Comparison of ENCODE assay signal across 8 mouse cellular contexts in genomic region chr5:124353726-124354547, GRCm38 (mm10). TPM values are rescaled to one million over a fixed set of nuclear protein-coding genes. Genes with fewer than 3 reads are reported as not detected.
DNase-seq lines count a peak whose midpoint lies in the region; ATAC-seq lines count a peak whose summit lies in the region.

No protein-coding gene starts in this region.

- no peaks in the 10 kb centered on the region for H3K27me3 ChIP-seq in liver, embryonic 15.5 days
- H3K27me3 ChIP-seq in neural tube, embryonic 11.5 days (ENCODE audit: control insufficient read depth, insufficient read depth, low read length), result no peaks in the 10 kb centered on the region

- peak; percentile 59 for DNase-seq in cerebellum, adult 11 months
- DNase-seq in cerebellum, adult 8-10 months, result no peak
- DNase-seq in cerebellum, postnatal 10 days, result peak; percentile 68 to 79
- DNase-seq in gastrocnemius, adult 8-10 months (ENCODE audit: low spot score in 2 of 2), result peak; percentile 31 to 42
- DNase-seq in neural tube, embryonic 11.5 days (ENCODE audit: low spot score), result peak; percentile 81
- DNase-seq in testis, postnatal 14 days (ENCODE audit: low spot score), result peak; percentile 56

- peaks cover 10% of the 10 kb centered on the region for H3K36me3 ChIP-seq in liver, embryonic 15.5 days (replicated peaks)
- peaks cover 6% of the 10 kb centered on the region for H3K36me3 ChIP-seq in neural tube, embryonic 11.5 days (ENCODE audit: control insufficient read depth, insufficient read depth, low read length)

- H3K27ac ChIP-seq in liver, embryonic 15.5 days (replicated peaks), result peak overlapping the region; percentile 89
- peak overlapping the region; percentile 99 for H3K27ac ChIP-seq in neural tube, embryonic 11.5 days (ENCODE audit: low read depth, low read length)

- peak; percentile 24 for ATAC-seq in inflammation-experienced regulatory T-cells, adult 6 months
- peak; percentile 64 for ATAC-seq in liver, embryonic 15.5 days (ENCODE audit: insufficient read depth)
- ATAC-seq in neural tube, embryonic 11.5 days (ENCODE audit: insufficient read depth, low FRiP score, low TSS enrichment), result 0 out of 2 replicates have a peak, but pooled peaks have one; percentile 0

- H3K4me1 ChIP-seq in liver, embryonic 15.5 days (replicated peaks), result peaks cover 43% of the 10 kb centered on the region
- H3K4me1 ChIP-seq in neural tube, embryonic 11.5 days (ENCODE audit: control insufficient read depth, insufficient read depth, low read length), result peaks cover 15% of the 10 kb centered on the region; the same call in 1 of the 2 replicates

- peak overlapping the region; percentile 92 for H3K9ac ChIP-seq in liver, embryonic 15.5 days
- peak overlapping the region; percentile 100 for H3K9ac ChIP-seq in neural tube, embryonic 11.5 days (ENCODE audit: low read length)

- H3K4me3 ChIP-seq in liver, embryonic 15.5 days (replicated peaks), result peak overlapping the region; percentile 91
- peak overlapping the region; percentile 93 for H3K4me3 ChIP-seq in neural tube, embryonic 11.5 days (ENCODE audit: low read depth, low read length)

- under 1% methylated on average over 105 of the region's 132 CpGs for WGBS in liver, embryonic 15.5 days (ENCODE audit: insufficient replicate concordance)
- WGBS in neural tube, embryonic 11.5 days, result under 1% methylated on average over 82 of the region's 132 CpGs

- peak overlapping the region; percentile 95 for H3K4me2 ChIP-seq in liver, embryonic 15.5 days
- H3K4me2 ChIP-seq in neural tube, embryonic 11.5 days (ENCODE audit: low read depth), result peak overlapping the region; percentile 67

- no peaks in the 10 kb centered on the region for H3K9me3 ChIP-seq in liver, embryonic 15.5 days (replicated peaks)
- no peaks in the 10 kb centered on the region for H3K9me3 ChIP-seq in neural tube, embryonic 11.5 days (ENCODE audit: control insufficient read depth, low read length)

RNA-seq across cellular contexts. Expression of gene Cdk2ap1, which starts 8.9 kb away (rescaled TPM):
- 100 to 1,000 TPM; 151 to 169 (median 168) TPM for total RNA-seq in gastrocnemius, adult 8-10 months (2022)
- polyA plus RNA-seq in inflammation-experienced regulatory T-cells, adult 6 months (2017; shearing (Covaris generic)), result 10 to 100 TPM; 17.2 to 23.8 (median 19.9) TPM
- polyA plus RNA-seq in liver, embryonic 15.5 days (2015; fragmentation: Nextera tagmentation; extraction: Ambion mirVana), result 31.1 and 51.4 TPM in 2 replicates
- polyA plus RNA-seq in neural tube, embryonic 11.5 days (2014; fragmentation: Nextera tagmentation; extraction: Ambion mirVana), result 431 and 462 TPM in 2 replicates

RNA-seq across cellular contexts. Expression of gene 2810006K23Rik, which starts 26.0 kb away (rescaled TPM):
- total RNA-seq in gastrocnemius, adult 8-10 months (2022), result 1 to 10 TPM; 6.4 to 7.5 (median 7.0) TPM
- 10 to 100 TPM; 10.5 to 18.3 (median 11.1) TPM for polyA plus RNA-seq in inflammation-experienced regulatory T-cells, adult 6 months (2017; shearing (Covaris generic))
- 5.9 and 6.4 TPM in 2 replicates for polyA plus RNA-seq in liver, embryonic 15.5 days (2015; fragmentation: Nextera tagmentation; extraction: Ambion mirVana)
- polyA plus RNA-seq in neural tube, embryonic 11.5 days (2014; fragmentation: Nextera tagmentation; extraction: Ambion mirVana), result 21.7 and 23.0 TPM in 2 replicates

RNA-seq across cellular contexts. Expression of gene Mphosph9, which starts 26.2 kb away (rescaled TPM):
- total RNA-seq in gastrocnemius, adult 8-10 months (2022), result 1 to 10 TPM; 2.0 to 3.1 (median 2.6) TPM
- 10 to 100 TPM; 12.4 to 17.5 (median 15.1) TPM for polyA plus RNA-seq in inflammation-experienced regulatory T-cells, adult 6 months (2017; shearing (Covaris generic))
- 4.9 and 5.0 TPM in 2 replicates for polyA plus RNA-seq in liver, embryonic 15.5 days (2015; fragmentation: Nextera tagmentation; extraction: Ambion mirVana)
- polyA plus RNA-seq in neural tube, embryonic 11.5 days (2014; fragmentation: Nextera tagmentation; extraction: Ambion mirVana), result 16.5 and 17.3 TPM in 2 replicates

Comparison
In these comparisons a context has a peak if more than half of its experiments do, and no peak if none do; other contexts are left out.
1. ATAC-seq: peak in every context shown above with its lines; median percentile 64 in liver, embryonic 15.5 days; 24 in inflammation-experienced regulatory T-cells, adult 6 months; 0 in neural tube, embryonic 11.5 days.